Mouse (Mus musculus) MEL (cell line): Measurements from ENCODE around the gene Psmb11.

Source experiments
- CTCF ChIP-seq, 3 experiments: IDR thresholded peaks in 2 of 3; conservative IDR thresholded peaks in 1 of 3; 2 replicates each; pipeline ENCODE4 v1.5.1; 2011 to 2012; ENCODE audit warnings: low read length in 3 of 3, low read depth in 2 of 3, mild to moderate bottlenecking in 2 of 3, improper control_type of control experiment in 1 of 3, inconsistent platforms in 1 of 3, mixed read lengths in 1 of 3, moderate library complexity in 1 of 3; ENCODE audit not compliant: control insufficient read depth in 1 of 3, insufficient read depth in 1 of 3, poor library complexity in 1 of 3, severe bottlenecking in 1 of 3
- POLR2A ChIP-seq, 2 experiments: IDR thresholded peaks; 2 replicates each; pipeline ENCODE4 v1.6.1; 2011 to 2012; ENCODE audit warnings: low read length in 2 of 2, mild to moderate bottlenecking in 2 of 2, control low read depth in 1 of 2, improper control_type of control experiment in 1 of 2, low read depth in 1 of 2, moderate library complexity in 1 of 2; ENCODE audit not compliant: control insufficient read depth in 1 of 2, insufficient read depth in 1 of 2, poor library complexity in 1 of 2
- RCOR1 ChIP-seq: IDR thresholded peaks from 2 replicates; pipeline ENCODE4 v1.6.1; 2012; ENCODE audit warnings: low read depth, mild to moderate bottlenecking, inconsistent platforms, low read length, improper control_type of control experiment

- TF ChIP-seq CTCF (IDR thresholded peaks at IDR 0.05 in 2 of 3, conservative IDR thresholded peaks at IDR 0.05 in 1 of 3; ENCODE audit: control insufficient read depth in 1 of 3, insufficient read depth in 1 of 3, low read depth in 2 of 3, low read length in 3 of 3, poor library complexity in 1 of 3, severe bottlenecking in 1 of 3) (no peak), RCOR1 (no peak), POLR2A (IDR thresholded peaks at IDR 0.05; ENCODE audit: control insufficient read depth in 1 of 2, insufficient read depth in 1 of 2, low read depth in 1 of 2, low read length in 2 of 2, poor library complexity in 1 of 2) (no peak)
These were observed 18.6 kb upstream of the Psmb11 start for GRCm38 (mm10) chr14:54602613-54603012.
